Mouse (Mus musculus): ENCODE measurements around the gene Rnaseh2b. TPM values are rescaled to one million over a fixed set of nuclear protein-coding genes. Genes with fewer than 3 reads are reported as not detected.

Gene Rnaseh2b
- polyA plus RNA-seq (2012; ENCODE audit: insufficient read depth, insufficient read length, missing spikeins): 7.2 and 17.2 TPM in 2 replicates

GRCm38 (mm10) chr14:62292488-62293339 is at the start of gene Rnaseh2b, which contains the start of gene Dleu7:
Rnaseh2b (plus strand) TSS chr14:62292589.
Dleu7 (minus strand) TSS chr14:62293047.
- H3K27ac ChIP-seq (replicated peaks; ENCODE audit: low read depth, low read length): no peak within 1 kb of the TSS
- 0 out of 2 replicates have a peak within 1 kb of the TSS, but pooled peaks have one; percentile 3 for H3K4me3 ChIP-seq (ENCODE audit: insufficient read depth, low read depth, low read length)
- no peaks in the 10 kb centered on the region for H3K4me1 ChIP-seq (ENCODE audit: control insufficient read depth, insufficient read depth, insufficient read length, low read length)

GRCm38 (mm10) chr14:62243530-62243929 is 48.9 kb upstream of the Rnaseh2b start:
- Histone ChIP-seq H3K4me3 (ENCODE audit: insufficient read depth, low read depth, low read length) (no peak overlapping the region), H3K27ac (replicated peaks; ENCODE audit: low read depth, low read length) (no peak overlapping the region), H3K4me1 (ENCODE audit: control insufficient read depth, insufficient read depth, insufficient read length, low read length) (no peaks in the 10 kb centered on the region)

- H3K4me3 ChIP-seq (ENCODE audit: insufficient read depth, low read depth, low read length): no peak overlapping the region
- H3K4me1 ChIP-seq (ENCODE audit: control insufficient read depth, insufficient read depth, insufficient read length, low read length): no peaks in the 10 kb centered on the region
- peak overlapping the region; percentile 50; the same call in 1 of the 2 replicates for H3K27ac ChIP-seq (replicated peaks; ENCODE audit: low read depth, low read length)
Observed at GRCm38 (mm10) chr14:62245557-62245956, 46.8 kb upstream of the Rnaseh2b start.

GRCm38 (mm10) chr14:62248345-62248744 is 44.0 kb upstream of the Rnaseh2b start:
- H3K27ac ChIP-seq (replicated peaks; ENCODE audit: low read depth, low read length): no peak overlapping the region
- no peak overlapping the region for H3K4me3 ChIP-seq (ENCODE audit: insufficient read depth, low read depth, low read length)
- no peaks in the 10 kb centered on the region for H3K4me1 ChIP-seq (ENCODE audit: control insufficient read depth, insufficient read depth, insufficient read length, low read length)

- Histone ChIP-seq H3K4me3 (ENCODE audit: insufficient read depth, low read depth, low read length) (no peak overlapping the region), H3K27ac (replicated peaks; ENCODE audit: low read depth, low read length) (no peak overlapping the region), H3K4me1 (ENCODE audit: control insufficient read depth, insufficient read depth, insufficient read length, low read length) (no peaks in the 10 kb centered on the region)
Observed at GRCm38 (mm10) chr14:62248796-62249195, 43.6 kb upstream of the Rnaseh2b start.

- Histone ChIP-seq H3K4me1 (ENCODE audit: control insufficient read depth, insufficient read depth, insufficient read length, low read length) (no peaks in the 10 kb centered on the region), H3K4me3 (ENCODE audit: insufficient read depth, low read depth, low read length) (no peak overlapping the region), H3K27ac (replicated peaks; ENCODE audit: low read depth, low read length) (no peak overlapping the region)
Observed at GRCm38 (mm10) chr14:62249251-62249650, 43.1 kb upstream of the Rnaseh2b start.

GRCm38 (mm10) chr14:62250046-62250445 is 42.3 kb upstream of the Rnaseh2b start:
- no peaks in the 10 kb centered on the region for H3K4me1 ChIP-seq (ENCODE audit: control insufficient read depth, insufficient read depth, insufficient read length, low read length)
- H3K4me3 ChIP-seq (ENCODE audit: insufficient read depth, low read depth, low read length): no peak overlapping the region
- H3K27ac ChIP-seq (replicated peaks; ENCODE audit: low read depth, low read length): no peak overlapping the region

- Histone ChIP-seq H3K27ac (replicated peaks; ENCODE audit: low read depth, low read length) (no peak overlapping the region), H3K4me1 (ENCODE audit: control insufficient read depth, insufficient read depth, insufficient read length, low read length) (no peaks in the 10 kb centered on the region), H3K4me3 (ENCODE audit: insufficient read depth, low read depth, low read length) (no peak overlapping the region)
Observed at GRCm38 (mm10) chr14:62251999-62252398, 40.4 kb upstream of the Rnaseh2b start.

GRCm38 (mm10) chr14:62254371-62254770 is 38.0 kb upstream of the Rnaseh2b start:
- no peaks in the 10 kb centered on the region for H3K4me1 ChIP-seq (ENCODE audit: control insufficient read depth, insufficient read depth, insufficient read length, low read length)
- H3K27ac ChIP-seq (replicated peaks; ENCODE audit: low read depth, low read length): no peak overlapping the region
- H3K4me3 ChIP-seq (ENCODE audit: insufficient read depth, low read depth, low read length): no peak overlapping the region

GRCm38 (mm10) chr14:62256066-62256465 is 36.3 kb upstream of the Rnaseh2b start:
- Histone ChIP-seq H3K4me3 (ENCODE audit: insufficient read depth, low read depth, low read length) (no peak overlapping the region), H3K4me1 (ENCODE audit: control insufficient read depth, insufficient read depth, insufficient read length, low read length) (no peaks in the 10 kb centered on the region), H3K27ac (replicated peaks; ENCODE audit: low read depth, low read length) (no peak overlapping the region)

- Histone ChIP-seq H3K4me3 (ENCODE audit: insufficient read depth, low read depth, low read length) (no peak overlapping the region), H3K4me1 (ENCODE audit: control insufficient read depth, insufficient read depth, insufficient read length, low read length) (no peaks in the 10 kb centered on the region), H3K27ac (replicated peaks; ENCODE audit: low read depth, low read length) (no peak overlapping the region)
Observed at GRCm38 (mm10) chr14:62258125-62258524, 34.3 kb upstream of the Rnaseh2b start.

- Histone ChIP-seq H3K27ac (replicated peaks; ENCODE audit: low read depth, low read length) (no peak overlapping the region), H3K4me1 (ENCODE audit: control insufficient read depth, insufficient read depth, insufficient read length, low read length) (no peaks in the 10 kb centered on the region), H3K4me3 (ENCODE audit: insufficient read depth, low read depth, low read length) (no peak overlapping the region)
Observed at GRCm38 (mm10) chr14:62258978-62259536, 33.3 kb upstream of the Rnaseh2b start.

GRCm38 (mm10) chr14:62270698-62271396 is 21.5 kb upstream of the Rnaseh2b start:
- Histone ChIP-seq H3K4me3 (ENCODE audit: insufficient read depth, low read depth, low read length) (no peak overlapping the region), H3K4me1 (ENCODE audit: control insufficient read depth, insufficient read depth, insufficient read length, low read length) (no peaks in the 10 kb centered on the region), H3K27ac (replicated peaks; ENCODE audit: low read depth, low read length) (no peak overlapping the region)

GRCm38 (mm10) chr14:62273604-62274003 is 18.8 kb upstream of the Rnaseh2b start:
- Histone ChIP-seq H3K27ac (replicated peaks; ENCODE audit: low read depth, low read length) (no peak overlapping the region), H3K4me1 (ENCODE audit: control insufficient read depth, insufficient read depth, insufficient read length, low read length) (no peaks in the 10 kb centered on the region), H3K4me3 (ENCODE audit: insufficient read depth, low read depth, low read length) (no peak overlapping the region)

- Histone ChIP-seq H3K4me3 (ENCODE audit: insufficient read depth, low read depth, low read length) (no peak overlapping the region), H3K27ac (replicated peaks; ENCODE audit: low read depth, low read length) (no peak overlapping the region), H3K4me1 (ENCODE audit: control insufficient read depth, insufficient read depth, insufficient read length, low read length) (no peaks in the 10 kb centered on the region)
Observed at GRCm38 (mm10) chr14:62282974-62283373, 9.4 kb upstream of the Rnaseh2b start.
